Mouse (Mus musculus) left cerebral cortex, adult 9 months (tissue): ENCODE data around the gene H2-M2.
"Not testable (repeated sequence)": the region's sequence is repeated elsewhere in the genome, so short reads cannot be mapped to it uniquely, and the experiment has no call there.

ENCODE experiments used
- DNase-seq, 2 experiments: peaks; one replicate each; pipeline ENCODE4 v3.0.0; 2022; ENCODE audit warnings: low spot score in 2 of 2

Gene H2-M2

GRCm38 (mm10) chr17:37483452-37483851 is at the start of gene H2-M2:
TSS of gene H2-M2 (minus strand) at chr17:37483552.
- DNase-seq = no peak

- peak; percentile 3 for DNase-seq
These were observed 42.1 kb upstream of the H2-M2 start for GRCm38 (mm10) chr17:37525427-37525826.

- DNase-seq = not testable (repeated sequence)
These were observed 41.3 kb upstream of the H2-M2 start for GRCm38 (mm10) chr17:37524612-37525011.

GRCm38 (mm10) chr17:37507730-37508129 is 24.4 kb upstream of the H2-M2 start, which contains the start of gene Olfr111:
TSS of gene Olfr111 (plus strand) at chr17:37508030.
- DNase-seq = no peak

GRCm38 (mm10) chr17:37491930-37492518 is 8.7 kb upstream of the H2-M2 start, which contains the start of gene Olfr110:
TSS of gene Olfr110 (plus strand) at chr17:37492468.
- DNase-seq = peak; percentile 7 to 33

- DNase-seq = no peak
These were observed 24.7 kb downstream of the H2-M2 start, which contains the start of gene Olfr109 for GRCm38 (mm10) chr17:37458616-37459015. TSS of gene Olfr109 (plus strand) at chr17:37458916.

GRCm38 (mm10) chr17:37445180-37445579 is 38.2 kb downstream of the H2-M2 start, which contains the start of gene Olfr108:
TSS of gene Olfr108 (plus strand) at chr17:37445480.
- no peak for DNase-seq
